Comparison of ENCODE assay signal across 9 mouse cellular contexts in the genomic region with DNA sequence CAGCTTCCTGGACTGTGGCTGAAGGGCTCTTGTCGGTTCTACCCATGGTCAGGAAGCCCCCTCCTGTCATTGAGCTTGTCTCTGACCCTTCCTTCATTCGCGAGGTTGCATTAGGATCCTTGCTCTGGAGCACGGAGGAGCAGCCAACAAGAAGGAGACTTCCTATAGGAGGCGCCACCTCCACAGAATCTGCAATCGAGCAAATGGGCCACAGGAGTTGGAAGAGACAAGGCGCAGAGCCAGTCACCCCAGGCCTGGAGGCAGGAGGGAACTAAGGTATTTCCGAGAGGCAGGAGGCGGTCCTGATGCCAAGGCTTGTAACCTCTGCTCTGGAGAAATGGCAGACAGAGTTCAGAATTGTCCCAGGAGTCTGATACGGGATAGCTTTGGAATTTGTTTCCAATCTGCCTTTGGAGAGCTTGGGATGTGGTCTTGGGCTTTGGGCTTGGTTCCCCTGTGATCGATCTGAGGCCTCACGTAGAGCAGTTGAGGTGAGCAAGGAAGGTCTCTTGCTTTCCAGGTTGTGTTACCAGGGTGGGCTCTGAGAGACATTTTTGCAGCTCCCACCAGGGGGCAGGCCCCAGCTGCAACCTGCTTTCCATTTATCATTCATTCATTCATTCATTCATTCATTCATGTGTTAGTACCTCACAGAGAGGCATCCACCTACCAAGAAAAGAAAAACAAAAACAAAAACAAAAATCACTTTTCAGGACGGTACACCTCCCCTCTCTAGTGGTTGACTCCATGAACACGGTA. TPM values are rescaled to one million over a fixed set of nuclear protein-coding genes. Genes with fewer than 3 reads are reported as not detected.
A peak's percentile ranks its signal among the peaks of the same experiment; 100 is the strongest.
DNase-seq lines count a peak whose midpoint lies in the region; ATAC-seq and TF ChIP-seq lines count a peak whose summit lies in the region.
"Had no signal": no experiment of that assay in that cellular context is flagged by ENCODE, and none has a peak within 500 bp of the region (broad histone marks: within the 10 kb centered on the region; RNA-seq: fewer than 3 reads in every experiment).

No protein-coding gene starts in this region.

- no peak overlapping the region for H3K4me3 ChIP-seq in forebrain, embryonic 14.5 days (ENCODE audit: low read depth, low read length)
- H3K4me3 ChIP-seq in forebrain, embryonic 13.5 days: no peak overlapping the region
- no peak overlapping the region for H3K4me3 ChIP-seq in lung, postnatal 0 days (ENCODE audit: low read depth, low read length)

- no peaks in the 10 kb centered on the region for H3K36me3 ChIP-seq in forebrain, embryonic 14.5 days (ENCODE audit: control insufficient read depth, insufficient read depth, low read length)
- no peaks in the 10 kb centered on the region for H3K36me3 ChIP-seq in forebrain, embryonic 13.5 days (ENCODE audit: poor library complexity, severe bottlenecking)
- H3K36me3 ChIP-seq in lung, postnatal 0 days (ENCODE audit: insufficient read depth, low read length): no peaks in the 10 kb centered on the region
- H3K36me3 ChIP-seq: neural tube, embryonic 12.5 days had no signal

- H3K27me3 ChIP-seq in forebrain, embryonic 14.5 days (replicated peaks; ENCODE audit: control insufficient read depth, insufficient read depth, low read length): no peaks in the 10 kb centered on the region
- 0 out of 2 replicates have a peak, but pooled peaks cover 8% of the 10 kb centered on the region for H3K27me3 ChIP-seq in forebrain, embryonic 13.5 days
- peaks cover 33% of the 10 kb centered on the region for H3K27me3 ChIP-seq in lung, postnatal 0 days (replicated peaks; ENCODE audit: insufficient read depth, low read length)

- DNase-seq in forebrain, embryonic 14.5 days (ENCODE audit: low spot score): peak; percentile 45
- DNase-seq in lung, postnatal 0 days (ENCODE audit: low spot score): peak; percentile 28
- no peak for DNase-seq in lung, postnatal 25 days (ENCODE audit: low spot score)
- peak; percentile 50 to 56 for DNase-seq in cerebellum, postnatal 36 days
- DNase-seq in testis, postnatal 14 days (ENCODE audit: low spot score): peak; percentile 45
- DNase-seq in ovary, postnatal 10 days (ENCODE audit: low spot score): no peak
- DNase-seq in urinary bladder, postnatal 14 days (ENCODE audit: low spot score): no peak

- no peak overlapping the region for H3K4me2 ChIP-seq in forebrain, embryonic 14.5 days (ENCODE audit: low read length)
- H3K4me2 ChIP-seq in forebrain, embryonic 13.5 days: no peak overlapping the region
- no peak overlapping the region for H3K4me2 ChIP-seq in lung, postnatal 0 days (replicated peaks; ENCODE audit: low read depth, low read length)

- TF ChIP-seq EP300 in lung, postnatal 0 days (IDR thresholded peaks at IDR 0.05): no peak

- 58% methylated on average over 14 of the region's 14 CpGs for WGBS in forebrain, embryonic 14.5 days
- WGBS in forebrain, embryonic 13.5 days: 54% methylated on average over 14 of the region's 14 CpGs
- 48% methylated on average over 14 of the region's 14 CpGs for WGBS in lung, postnatal 0 days

- TF ChIP-seq CTCF in lung, postnatal 0 days (IDR thresholded peaks at IDR 0.05): peak; percentile 48

- H3K9ac ChIP-seq in forebrain, embryonic 14.5 days (ENCODE audit: low read length): no peak overlapping the region
- no peak overlapping the region for H3K9ac ChIP-seq in forebrain, embryonic 13.5 days
- H3K9ac ChIP-seq in lung, postnatal 0 days (replicated peaks; ENCODE audit: low read depth): no peak overlapping the region

- H3K4me1 ChIP-seq in forebrain, embryonic 14.5 days (ENCODE audit: control insufficient read depth, insufficient read depth, low read length): peaks cover 24% of the 10 kb centered on the region
- H3K4me1 ChIP-seq in forebrain, embryonic 13.5 days: peaks cover 31% of the 10 kb centered on the region
- H3K4me1 ChIP-seq in lung, postnatal 0 days (ENCODE audit: insufficient read depth, low read depth, low read length): peaks cover 4% of the 10 kb centered on the region; the same call in 1 of the 2 replicates

- no peaks in the 10 kb centered on the region for H3K9me3 ChIP-seq in forebrain, embryonic 14.5 days (replicated peaks; ENCODE audit: control insufficient read depth, low read length)
- H3K9me3 ChIP-seq in forebrain, embryonic 13.5 days (replicated peaks): no peaks in the 10 kb centered on the region
- no peaks in the 10 kb centered on the region for H3K9me3 ChIP-seq in lung, postnatal 0 days (ENCODE audit: low read length)
- H3K9me3 ChIP-seq: neural tube, embryonic 12.5 days had no signal

- ATAC-seq in forebrain, embryonic 14.5 days: no peak
- ATAC-seq in forebrain, embryonic 13.5 days: no peak
- no peak for ATAC-seq in lung, postnatal 0 days

- no peak overlapping the region for H3K27ac ChIP-seq in forebrain, embryonic 14.5 days (ENCODE audit: low read depth, low read length)
- H3K27ac ChIP-seq in forebrain, embryonic 13.5 days: no peak overlapping the region
- no peak overlapping the region for H3K27ac ChIP-seq in lung, postnatal 0 days (ENCODE audit: low read length)
- H3K27ac ChIP-seq: neural tube, embryonic 12.5 days had no signal

RNA-seq across cellular contexts. Expression of a gene that starts 1.5 kb away (rescaled TPM):
- polyA plus RNA-seq in forebrain, embryonic 14.5 days (2014; fragmentation: Nextera tagmentation; extraction: Ambion mirVana): 13.2 and 16.6 TPM in 2 replicates
- 16.2 and 19.2 TPM in 2 replicates for polyA plus RNA-seq in forebrain, embryonic 13.5 days (2015; fragmentation: Nextera tagmentation; extraction: Ambion mirVana)
- polyA plus RNA-seq in lung, postnatal 0 days (2015; fragmentation: Nextera tagmentation; extraction: Ambion mirVana): 0.74 and 1.1 TPM in 2 replicates

RNA-seq across cellular contexts. Expression of a gene that starts 59.1 kb away (rescaled TPM):
- 1.9 and 2.8 TPM in 2 replicates for polyA plus RNA-seq in forebrain, embryonic 14.5 days (2014; fragmentation: Nextera tagmentation; extraction: Ambion mirVana)
- 2.6 and 2.7 TPM in 2 replicates for polyA plus RNA-seq in forebrain, embryonic 13.5 days (2015; fragmentation: Nextera tagmentation; extraction: Ambion mirVana)
- 6.4 and 8.0 TPM in 2 replicates for polyA plus RNA-seq in lung, postnatal 0 days (2015; fragmentation: Nextera tagmentation; extraction: Ambion mirVana)

RNA-seq across cellular contexts. Expression of a gene that starts 59.1 kb away (rescaled TPM):
- polyA plus RNA-seq in forebrain, embryonic 14.5 days (2014; fragmentation: Nextera tagmentation; extraction: Ambion mirVana): 0.24 and 0.48 TPM in 2 replicates
- polyA plus RNA-seq in forebrain, embryonic 13.5 days (2015; fragmentation: Nextera tagmentation; extraction: Ambion mirVana): 0.75 and 0.89 TPM in 2 replicates
- polyA plus RNA-seq in lung, postnatal 0 days (2015; fragmentation: Nextera tagmentation; extraction: Ambion mirVana): 0.61 and 0.64 TPM in 2 replicates

Comparison
In these comparisons a context has a peak if more than half of its experiments do, and no peak if none do; other contexts are left out.
1. DNase-seq: peak in forebrain, embryonic 14.5 days (single experiment), lung, postnatal 0 days (single experiment), cerebellum, postnatal 36 days (2 of 2) and testis, postnatal 14 days (single experiment); none in lung, postnatal 25 days (single experiment), ovary, postnatal 10 days (single experiment) and urinary bladder, postnatal 14 days (single experiment).